Mouse (Mus musculus): ENCODE results near the gene Kcnma1. TPM values are rescaled to one million over a fixed set of nuclear protein-coding genes. Genes with fewer than 3 reads are reported as not detected.

Kcnma1 gene
- total RNA-seq, 2 experiments from 2014 or later: 32.4 to 53.7 TPM

DNA sequence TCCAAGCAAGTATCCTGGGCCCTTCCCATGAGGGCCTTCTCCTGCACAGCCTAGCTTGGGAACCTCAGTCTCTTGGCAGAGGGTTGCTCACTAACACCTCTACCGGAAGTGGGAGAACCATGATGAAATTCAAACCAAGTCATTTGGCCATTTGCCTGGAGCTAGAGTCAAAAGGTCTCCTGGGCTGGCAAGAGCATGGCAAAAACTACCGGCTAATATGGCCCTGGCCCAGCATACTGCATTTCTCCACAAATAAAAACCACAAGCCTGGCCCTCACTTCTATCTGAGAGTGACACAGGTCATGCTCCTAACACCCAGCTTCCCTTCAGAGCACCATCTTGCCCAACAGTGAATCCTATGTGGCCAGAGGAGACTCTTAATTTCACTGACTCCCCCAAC, 159.3 kb downstream of the Kcnma1 start:
- peak; percentile 68 for DNase-seq

DNA sequence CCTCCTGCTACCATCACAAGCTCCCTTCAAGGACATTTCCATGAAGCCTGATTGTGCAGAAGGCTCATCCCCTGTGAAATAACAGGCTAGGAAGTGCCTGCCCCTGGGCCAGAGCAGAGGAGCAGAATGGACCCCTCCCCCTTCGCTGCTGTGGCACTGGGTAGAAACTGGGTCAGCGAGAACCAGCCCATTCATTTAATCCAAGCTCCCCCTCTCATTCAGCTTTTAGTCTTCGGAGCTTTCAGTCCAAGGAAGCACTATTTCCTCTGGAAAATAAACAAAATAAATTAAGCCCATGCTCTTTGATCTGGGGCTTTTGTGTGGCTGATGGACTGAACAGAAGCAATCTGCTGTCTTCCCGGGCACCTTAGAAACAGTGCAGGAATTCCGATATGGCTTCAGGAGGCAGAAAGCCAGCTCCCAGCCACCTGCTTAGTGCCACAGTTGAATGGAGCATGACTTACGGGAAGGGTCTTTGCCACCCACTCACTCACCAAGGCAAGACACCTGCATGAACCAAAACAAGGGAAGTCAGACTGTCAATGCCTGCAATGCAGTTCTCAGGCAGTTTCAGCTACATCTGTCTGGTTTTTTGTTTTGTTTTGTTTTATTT, 165.7 kb downstream of the Kcnma1 start:
- no peak for DNase-seq

DNA sequence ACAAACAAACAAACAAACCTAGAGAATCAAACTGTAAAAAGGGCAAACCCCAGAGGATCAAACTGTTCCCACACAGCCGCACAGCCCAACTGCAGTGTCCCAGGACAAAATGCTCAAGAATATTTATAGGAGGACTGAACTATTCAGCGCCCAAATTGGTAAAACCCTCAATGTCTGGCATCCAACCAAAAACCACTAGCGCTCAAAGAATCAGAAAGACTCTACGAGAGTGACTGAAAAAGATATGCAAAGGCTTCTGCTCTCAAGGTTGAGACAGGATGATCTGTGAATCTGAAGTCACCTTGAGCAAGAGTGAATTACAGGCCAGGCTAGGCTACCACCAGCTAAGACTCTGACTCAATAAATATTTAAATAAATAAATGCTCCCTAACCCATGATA, 167.6 kb downstream of the Kcnma1 start:
- no peak for DNase-seq

DNA sequence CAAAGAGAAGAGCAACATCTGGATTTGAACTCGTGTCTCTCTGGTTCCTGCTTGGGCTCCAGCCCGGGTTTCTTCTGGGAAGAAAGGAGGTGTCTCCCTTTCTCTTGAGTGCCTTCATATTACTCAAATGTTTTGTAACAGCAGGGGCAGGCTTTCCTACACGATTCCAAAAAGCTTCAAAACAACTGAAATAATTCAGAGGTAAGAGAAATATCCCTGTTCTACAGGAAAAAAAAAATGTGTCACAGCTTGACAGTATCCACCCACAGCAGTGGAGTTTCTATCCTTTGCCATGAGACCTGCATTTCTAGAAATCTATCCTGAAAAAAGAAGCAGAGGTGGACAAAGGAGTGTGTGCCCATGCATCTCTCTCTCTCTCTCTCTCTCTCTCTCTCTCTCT, 172.3 kb downstream of the Kcnma1 start:
- DNase-seq: no peak

- DNase-seq: peak; percentile 69
Observed at GRCm38 (mm10) chr14:23839613-23840012, 174.7 kb downstream of the Kcnma1 start.

DNA sequence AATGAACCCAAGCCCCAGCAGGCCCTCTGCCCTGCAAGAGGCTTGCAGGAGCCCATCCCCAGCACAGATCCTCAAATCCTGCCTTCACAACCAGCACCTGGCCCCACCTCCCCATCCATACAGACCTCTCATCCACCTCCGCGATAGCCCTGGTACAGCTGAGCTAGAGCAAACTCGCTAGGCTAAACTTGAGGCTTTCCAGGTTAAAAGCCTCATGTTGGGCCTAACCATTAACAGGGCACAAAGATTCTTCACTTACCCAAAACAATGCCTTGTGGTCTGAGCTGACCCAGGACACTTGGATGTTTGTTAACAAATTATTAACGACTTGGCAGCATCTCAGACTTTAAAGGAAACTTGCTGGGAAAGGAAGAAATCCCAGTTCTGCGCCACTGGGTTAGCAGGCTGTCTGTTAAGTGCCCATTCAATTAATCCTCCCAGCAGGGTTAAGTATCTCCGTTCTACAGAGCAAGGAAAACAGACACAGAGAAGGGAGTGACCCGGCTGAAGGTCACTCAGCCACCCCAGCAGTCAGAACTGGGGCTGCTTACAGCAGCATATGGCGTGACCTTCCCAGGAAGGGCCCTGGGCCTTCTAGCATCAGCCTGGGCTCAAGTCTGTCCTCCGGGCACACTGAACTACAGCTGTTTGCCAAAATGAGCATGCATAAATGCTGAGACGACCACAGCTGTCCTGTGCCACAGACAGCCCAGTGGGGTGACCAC, 178.7 kb downstream of the Kcnma1 start:
- peak; percentile 23 for DNase-seq

DNA sequence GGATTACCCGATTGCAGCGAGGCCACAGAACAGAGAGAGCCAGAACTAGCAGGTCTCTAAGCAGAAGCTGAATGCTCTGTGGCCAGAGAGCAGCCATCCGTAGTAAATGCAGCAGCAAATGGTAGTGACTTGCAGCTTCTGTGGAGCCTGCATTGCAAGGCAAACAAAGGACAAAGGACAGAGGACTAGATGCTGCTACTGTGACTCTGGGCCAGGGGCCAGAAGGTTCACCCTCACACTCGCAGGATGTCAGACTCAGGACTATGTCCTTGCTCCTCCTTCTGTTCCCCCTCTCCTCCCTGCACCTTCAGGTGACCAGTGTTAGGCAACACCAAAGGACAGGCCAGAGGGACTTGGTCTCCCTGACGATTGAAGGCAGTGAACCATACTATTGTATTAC, 183.0 kb downstream of the Kcnma1 start:
- no peak for DNase-seq

GRCm38 (mm10) chr14:23830316-23830715, 184.0 kb downstream of the Kcnma1 start:
- no peak for DNase-seq

- no peak for DNase-seq
Observed at GRCm38 (mm10) chr14:23828711-23829320, 185.5 kb downstream of the Kcnma1 start.

DNA sequence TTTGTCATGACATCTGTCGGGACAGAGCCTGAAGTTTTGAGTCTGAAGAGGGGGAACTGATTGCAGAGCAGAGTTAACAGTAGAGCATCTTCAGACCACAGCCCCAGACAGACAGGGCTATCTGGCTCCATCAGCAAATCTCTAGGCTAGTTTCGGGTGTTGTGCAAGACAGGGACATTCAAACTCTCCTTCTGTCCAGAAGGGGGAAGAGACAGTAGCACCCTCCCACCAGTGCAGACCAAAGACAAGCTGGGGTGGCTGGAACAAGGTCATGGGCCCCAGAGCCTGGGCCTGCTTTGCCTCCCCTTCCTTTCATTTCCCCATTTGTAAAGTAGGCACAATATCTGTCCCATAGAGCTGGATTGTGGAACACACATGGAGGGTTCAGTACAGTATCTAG, 189.4 kb downstream of the Kcnma1 start:
- DNase-seq: no peak

GRCm38 (mm10) chr14:23824267-23824666, 190.0 kb downstream of the Kcnma1 start:
- DNase-seq: no peak

- no peak for DNase-seq
Observed at GRCm38 (mm10) chr14:23817585-23817984, 196.7 kb downstream of the Kcnma1 start.

DNA sequence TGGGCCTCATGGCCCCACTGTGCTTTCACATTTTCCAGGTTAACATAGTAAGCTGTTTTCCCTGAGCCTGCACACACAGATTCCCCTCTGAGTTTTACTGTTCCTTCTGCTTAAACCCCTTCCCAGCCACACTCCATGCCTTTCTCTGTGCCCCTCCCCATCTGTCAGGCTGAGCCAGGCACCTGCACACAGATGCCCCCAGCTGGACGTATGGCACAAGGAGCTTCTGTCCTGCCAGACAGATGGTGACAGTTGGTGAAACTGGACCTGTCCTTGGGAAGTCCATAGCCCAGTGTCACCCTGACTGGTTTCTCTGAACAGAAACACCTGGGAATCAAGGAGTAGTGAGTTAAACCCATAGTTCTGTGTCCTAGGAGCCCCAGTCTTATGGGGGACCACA, 204.2 kb downstream of the Kcnma1 start:
- no peak for DNase-seq

DNA sequence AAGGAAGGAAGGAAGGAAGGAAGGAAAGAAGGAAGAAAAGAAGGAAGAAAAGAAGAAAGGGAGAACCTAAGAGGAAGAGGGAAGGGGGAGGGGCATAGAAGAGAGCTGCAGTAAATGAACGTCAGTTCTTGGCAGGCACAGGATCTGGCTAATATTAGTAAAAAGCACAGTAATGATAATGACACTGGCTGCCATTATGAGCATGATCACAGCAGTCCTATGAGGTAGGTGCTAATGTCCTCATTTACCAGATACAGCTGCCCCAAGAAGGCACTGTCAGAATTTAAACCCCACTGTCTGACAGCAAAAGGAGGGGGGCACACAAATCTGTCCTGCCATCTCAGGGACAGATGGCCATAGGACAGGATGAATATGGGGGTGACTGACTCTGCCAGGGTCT, 205.2 kb downstream of the Kcnma1 start:
- DNase-seq: no peak

DNA sequence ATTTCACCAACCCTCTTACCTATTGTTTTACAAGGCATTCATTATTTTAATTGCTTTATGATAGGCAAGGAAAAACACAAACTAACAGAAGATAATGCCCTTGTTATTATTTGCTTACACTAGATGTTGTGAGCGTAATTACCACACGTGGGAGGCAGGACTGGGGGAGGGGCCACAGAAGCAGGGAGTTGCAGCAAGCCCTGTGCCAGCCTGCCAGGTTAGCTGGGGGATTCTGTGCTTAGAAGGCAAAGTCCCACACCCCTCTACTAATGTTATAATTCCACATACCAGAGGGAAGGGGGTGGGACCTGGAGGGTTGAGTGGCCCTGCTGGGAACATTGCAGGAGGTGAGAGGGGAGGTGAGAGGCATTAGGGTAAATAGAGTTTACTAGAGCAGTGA, 207.9 kb downstream of the Kcnma1 start:
- DNase-seq: no peak

GRCm38 (mm10) chr14:23796878-23797277, 217.4 kb downstream of the Kcnma1 start:
- DNase-seq: no peak

- no peak for DNase-seq
Observed at GRCm38 (mm10) chr14:23792674-23793073, 221.6 kb downstream of the Kcnma1 start.

DNA sequence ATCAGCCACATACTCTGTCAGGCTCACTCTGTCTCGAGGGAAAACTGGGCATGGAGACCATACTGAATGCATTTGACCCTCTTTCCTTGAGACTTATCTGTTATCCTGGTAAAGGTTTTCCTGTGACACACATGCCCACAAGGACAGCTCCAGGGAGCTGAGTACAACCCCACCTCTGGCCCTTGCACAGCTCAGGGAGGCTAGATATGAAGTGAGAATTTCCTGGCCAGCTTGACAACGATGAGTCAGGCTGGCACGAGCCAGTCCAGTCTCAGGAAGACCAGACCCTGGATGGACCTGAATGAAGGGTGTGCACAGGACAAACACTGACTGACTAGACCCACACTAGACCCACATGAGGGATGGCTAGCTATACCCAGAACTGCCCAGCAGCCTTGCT, 222.2 kb downstream of the Kcnma1 start:
- DNase-seq: peak; percentile 26

GRCm38 (mm10) chr14:23791261-23791691, 223.0 kb downstream of the Kcnma1 start:
- peak; percentile 31 for DNase-seq

DNA sequence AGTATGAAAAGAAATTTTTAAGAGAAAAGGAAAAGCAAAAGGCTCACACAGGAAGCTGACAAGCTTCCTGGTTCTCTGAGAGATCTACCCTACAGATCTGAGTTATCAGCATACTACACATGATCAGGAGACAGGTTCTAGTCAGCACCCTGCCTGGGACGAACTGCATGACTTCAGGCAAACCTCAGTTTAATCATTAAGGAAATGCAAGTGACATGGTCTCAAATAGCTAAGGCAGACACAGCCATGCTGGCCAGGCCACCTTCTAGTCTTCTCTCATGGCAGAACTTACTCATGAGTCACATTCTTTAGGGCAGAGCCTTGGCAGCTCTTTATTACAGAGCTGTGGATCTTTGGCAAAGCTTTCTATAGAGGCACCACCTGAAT, 227.6 kb downstream of the Kcnma1 start:
- DNase-seq: no peak

GRCm38 (mm10) chr14:23785921-23786686, 228.2 kb downstream of the Kcnma1 start:
- DNase-seq: no peak

DNA sequence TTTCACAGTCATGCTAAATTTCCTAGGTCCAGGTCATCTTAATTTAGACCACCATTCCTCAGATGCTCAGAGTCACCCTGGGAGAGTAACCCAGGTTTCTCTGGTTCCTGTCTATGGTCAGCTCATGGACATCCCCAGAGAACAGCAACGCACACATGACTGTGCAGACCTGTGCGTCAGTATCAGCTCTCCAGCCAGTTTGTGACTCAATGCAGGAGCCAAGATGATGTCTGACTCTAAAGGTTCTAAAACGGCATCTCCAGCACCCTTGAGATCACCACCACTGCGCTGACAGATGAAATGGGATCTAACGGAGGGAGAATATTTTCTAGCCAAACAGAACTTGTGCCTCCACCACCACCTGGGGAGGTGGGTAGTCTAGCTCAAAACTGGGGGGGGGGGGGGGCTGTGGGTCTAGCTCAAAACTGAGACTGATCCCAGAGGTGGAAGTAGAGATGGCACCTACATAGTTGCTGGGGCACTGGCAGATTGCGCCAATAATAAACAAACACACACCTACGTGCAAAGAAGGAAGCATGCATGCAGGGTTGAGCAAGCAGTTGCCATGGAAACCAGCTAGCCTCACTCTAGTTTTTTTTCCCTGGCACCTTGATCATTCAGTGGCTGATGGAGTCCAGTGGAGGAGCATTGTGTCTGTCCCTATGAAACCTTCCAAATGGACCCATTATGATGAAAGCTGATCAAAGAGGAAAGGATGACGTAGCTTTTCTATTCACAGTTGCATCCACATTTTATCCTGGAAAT, 231.3 kb downstream of the Kcnma1 start:
- no peak for DNase-seq

Data from gastrocnemius, postnatal 25 days (tissue).